Comparison of ENCODE assay signal across 31 mouse cellular contexts in genomic region chr7:88394568-88394967, GRCm38 (mm10). TPM values are rescaled to one million over a fixed set of nuclear protein-coding genes. Genes with fewer than 3 reads are reported as not detected.
DNase-seq lines count a peak whose midpoint lies in the region; ATAC-seq and TF ChIP-seq lines count a peak whose summit lies in the region.
"Had no signal": no experiment of that assay in that cellular context is flagged by ENCODE, and none has a peak within 500 bp of the region (broad histone marks: within the 10 kb centered on the region; RNA-seq: fewer than 3 reads in every experiment).

No protein-coding gene starts in this region.

- no peak for TF ChIP-seq POLR2A in brain, embryonic 14.5 days (IDR thresholded peaks at IDR 0.05; ENCODE audit: borderline replicate concordance, extremely low read depth, insufficient read depth, insufficient read length, poor library complexity, severe bottlenecking)

- no peak overlapping the region for H3K4me2 ChIP-seq in kidney, postnatal 0 days (ENCODE audit: low read length)
- H3K4me2 ChIP-seq in kidney, embryonic 16.5 days (replicated peaks; ENCODE audit: low read depth, low read length) = no peak overlapping the region
- H3K4me2 ChIP-seq: embryonic facial prominence, embryonic 12.5 days; forebrain, embryonic 12.5 days; forebrain, embryonic 15.5 days; heart, embryonic 12.5 days; heart, embryonic 15.5 days; hindbrain, embryonic 13.5 days had no signal

- no peak for ATAC-seq in kidney, postnatal 0 days (replicated peaks; ENCODE audit: low FRiP score, low read depth)
- ATAC-seq in kidney, embryonic 16.5 days (ENCODE audit: low FRiP score, low TSS enrichment) = no peak
- ATAC-seq: activated CD4-positive, CD25-positive, alpha-beta regulatory T cell, adult 4 months; forebrain, embryonic 15.5 days; hindbrain, embryonic 16.5 days had no signal

- H3K9ac ChIP-seq in kidney, postnatal 0 days (ENCODE audit: low read depth, low read length) = no peak overlapping the region
- H3K9ac ChIP-seq in kidney, embryonic 16.5 days (replicated peaks; ENCODE audit: low read length) = no peak overlapping the region
- H3K9ac ChIP-seq: embryonic facial prominence, embryonic 12.5 days; forebrain, embryonic 12.5 days; forebrain, embryonic 15.5 days; heart, embryonic 12.5 days; heart, embryonic 15.5 days; hindbrain, embryonic 13.5 days had no signal

- no peaks in the 10 kb centered on the region for H3K4me1 ChIP-seq in kidney, postnatal 0 days (replicated peaks; ENCODE audit: insufficient read depth, low read length)
- H3K4me1 ChIP-seq in kidney, embryonic 16.5 days (ENCODE audit: insufficient read depth, low read length) = no peaks in the 10 kb centered on the region
- H3K4me1 ChIP-seq: embryonic facial prominence, embryonic 12.5 days; forebrain, embryonic 12.5 days; forebrain, embryonic 15.5 days; heart, embryonic 12.5 days; heart, embryonic 15.5 days; hindbrain, embryonic 10.5 days; hindbrain, embryonic 13.5 days had no signal

- H3K9me3 ChIP-seq in kidney, postnatal 0 days (replicated peaks; ENCODE audit: low read length) = no peaks in the 10 kb centered on the region
- H3K9me3 ChIP-seq in kidney, embryonic 16.5 days (ENCODE audit: low read length) = no peaks in the 10 kb centered on the region
- H3K9me3 ChIP-seq: embryonic facial prominence, embryonic 12.5 days; forebrain, embryonic 12.5 days; forebrain, embryonic 15.5 days; G1E; heart, embryonic 15.5 days; hindbrain, embryonic 10.5 days; hindbrain, embryonic 13.5 days had no signal

- no peak overlapping the region for H3K27ac ChIP-seq in kidney, postnatal 0 days
- H3K27ac ChIP-seq in kidney, embryonic 16.5 days (ENCODE audit: low read length) = no peak overlapping the region
- H3K27ac ChIP-seq: embryonic facial prominence, embryonic 12.5 days; forebrain, embryonic 12.5 days; forebrain, embryonic 15.5 days; heart, embryonic 15.5 days; hindbrain, embryonic 10.5 days; hindbrain, embryonic 13.5 days had no signal

- no peak overlapping the region for H3K4me3 ChIP-seq in kidney, postnatal 0 days (replicated peaks; ENCODE audit: low read depth, low read length)
- no peak overlapping the region for H3K4me3 ChIP-seq in kidney, embryonic 16.5 days (ENCODE audit: low read length)
- H3K4me3 ChIP-seq: embryonic facial prominence, embryonic 12.5 days; erythroblast, embryonic 14.5 days; forebrain, embryonic 12.5 days; forebrain, embryonic 15.5 days; heart, embryonic 12.5 days; heart, embryonic 15.5 days; hindbrain, embryonic 10.5 days; hindbrain, embryonic 13.5 days had no signal

- peak; percentile 13 for DNase-seq in kidney, adult 11 months
- DNase-seq in kidney, postnatal 25 days = no peak
- peak; percentile 21 for DNase-seq in kidney, postnatal 0 days (ENCODE audit: low spot score)
- DNase-seq in Muller cell, postnatal 12 days (ENCODE audit: inconsistent ontology term) = peak; percentile 80
- peak; percentile 5 for DNase-seq in brain, embryonic 14.5 days (ENCODE audit: low read depth)
- DNase-seq in left cerebral cortex, adult 18-20 months (ENCODE audit: low spot score in 2 of 2) = no peak
- DNase-seq in urinary bladder, adult 2 months (ENCODE audit: low spot score) = no peak
- DNase-seq: adrenal gland, adult 8-10 months; adrenal gland, postnatal 25 days; B cell, adult 2 months; cerebellum, adult 18-20 months; cerebellum, adult 9-10 months; cerebellum, postnatal 14 days; gastrocnemius, postnatal 25 days; heart, adult 18-20 months; heart, postnatal 10 days; heart, postnatal 36 days had no signal

- 51% methylated on average over 1 of the region's 1 CpGs for WGBS in kidney, postnatal 0 days
- 71% methylated on average over 1 of the region's 1 CpGs for WGBS in kidney, embryonic 16.5 days

- H3K27me3 ChIP-seq in kidney, postnatal 0 days (ENCODE audit: insufficient read depth, low read length) = no peaks in the 10 kb centered on the region
- no peaks in the 10 kb centered on the region for H3K27me3 ChIP-seq in kidney, embryonic 16.5 days (ENCODE audit: insufficient read depth, low read length)
- H3K27me3 ChIP-seq: CH12.LX; embryonic facial prominence, embryonic 12.5 days; forebrain, embryonic 12.5 days; forebrain, embryonic 15.5 days; heart, embryonic 12.5 days; heart, embryonic 15.5 days; hindbrain, embryonic 13.5 days had no signal

- no peaks in the 10 kb centered on the region for H3K36me3 ChIP-seq in kidney, postnatal 0 days (ENCODE audit: insufficient read depth, low read length)
- H3K36me3 ChIP-seq in kidney, embryonic 16.5 days (ENCODE audit: insufficient read depth, low read length) = no peaks in the 10 kb centered on the region
- H3K36me3 ChIP-seq: embryonic facial prominence, embryonic 12.5 days; forebrain, embryonic 12.5 days; forebrain, embryonic 15.5 days; G1E; heart, embryonic 12.5 days; heart, embryonic 15.5 days; hindbrain, embryonic 10.5 days; hindbrain, embryonic 13.5 days had no signal

- TF ChIP-seq CTCF in kidney, postnatal 0 days (IDR thresholded peaks at IDR 0.05; ENCODE audit: low read depth) = no peak
- no peak for TF ChIP-seq CTCF in brain, embryonic 14.5 days (IDR thresholded peaks at IDR 0.05; ENCODE audit: borderline replicate concordance, extremely low read depth, insufficient read depth, insufficient read length)

RNA-seq across cellular contexts. Expression of gene Rab38, which starts 35.5 kb away (rescaled TPM):
- 7.6 and 8.3 TPM in 2 replicates for polyA plus RNA-seq in kidney, postnatal 0 days (2015; fragmentation: Nextera tagmentation; extraction: Ambion mirVana)
- 3.2 and 3.8 TPM in 2 replicates for polyA plus RNA-seq in kidney, embryonic 16.5 days (2015; fragmentation: Nextera tagmentation; extraction: Ambion mirVana)
- 1.4 and 1.8 TPM in 2 replicates for polyA plus RNA-seq in brain, embryonic 14.5 days (2012; rRNA removed)
- under 1 TPM in 1 of 2 experiments, not detected in 1; 0.53 TPM for total RNA-seq in left cerebral cortex, adult 18-20 months (2021)
- 3.3 and 3.9 TPM in 2 replicates for polyA plus RNA-seq in urinary bladder, adult 2 months (2012; rRNA removed)
- total RNA-seq: CH12.LX; G1E; gastrocnemius, adult 8-10 months had no signal
- polyA plus RNA-seq: activated CD4-positive, CD25-positive, alpha-beta regulatory T cell, adult 4 months had no signal

Comparison
In these comparisons a context has a peak if more than half of its experiments do, and no peak if none do; other contexts are left out.
1. DNase-seq: peak in kidney, adult 11 months (single experiment), kidney, postnatal 0 days (single experiment), Muller cell, postnatal 12 days (single experiment) and brain, embryonic 14.5 days (single experiment); none in kidney, postnatal 25 days (0 of 2), left cerebral cortex, adult 18-20 months (0 of 2) and urinary bladder, adult 2 months (single experiment).